Mouse (Mus musculus): ENCODE results near the gene Calml4. TPM values are rescaled to one million over a fixed set of nuclear protein-coding genes. Genes with fewer than 3 reads are reported as not detected.

The Calml4 gene
- polyA plus RNA-seq, 1 experiment from 2014 or later, result 2.2 TPM

GRCm38 (mm10) chr9:62825791-62826393, 32.0 kb upstream of the Calml4 start:
- Histone ChIP-seq H3K9me3 (ENCODE audit: control insufficient read depth, low read length) (no peaks in the 10 kb centered on the region), H3K9ac (ENCODE audit: low read length) (no peak overlapping the region), H3K4me2 (ENCODE audit: low read length) (peak overlapping the region; percentile 23; the same call in 1 of the 2 replicates), H3K27ac (replicated peaks in 1 of 2; ENCODE audit: control insufficient read depth in 1 of 2, insufficient read depth in 1 of 2, low read depth in 2 of 2, low read length in 2 of 2) (no peak overlapping the region), H3K4me1 (ENCODE audit: control insufficient read depth in 2 of 2, insufficient read depth in 2 of 2, low read length in 2 of 2) (peaks cover 5 to 14% of the 10 kb centered on the region in 2 experiments), H3K36me3 (ENCODE audit: control insufficient read depth, insufficient read depth, low read length) (no peaks in the 10 kb centered on the region), H3K4me3 (ENCODE audit: control insufficient read depth in 1 of 2, insufficient read depth in 1 of 2, low read depth in 1 of 2, low read length in 2 of 2) (no peak overlapping the region), H3K27me3 (ENCODE audit: control insufficient read depth, insufficient read depth, low read length) (no peaks in the 10 kb centered on the region)
- ATAC-seq (ENCODE audit: insufficient number of reproducible peaks, insufficient read depth, low FRiP score, low read depth), result no peak
- 14% methylated on average over 8 of the region's 9 CpGs for WGBS

- Histone ChIP-seq H3K27me3 (ENCODE audit: control insufficient read depth, insufficient read depth, low read length) (no peaks in the 10 kb centered on the region), H3K27ac (replicated peaks in 1 of 2; ENCODE audit: control insufficient read depth in 1 of 2, insufficient read depth in 1 of 2, low read depth in 2 of 2, low read length in 2 of 2) (no peak overlapping the region), H3K4me2 (ENCODE audit: low read length) (peak overlapping the region; percentile 23; the same call in 1 of the 2 replicates), H3K9me3 (ENCODE audit: control insufficient read depth, low read length) (no peaks in the 10 kb centered on the region), H3K36me3 (ENCODE audit: control insufficient read depth, insufficient read depth, low read length) (no peaks in the 10 kb centered on the region), H3K4me1 (ENCODE audit: control insufficient read depth in 2 of 2, insufficient read depth in 2 of 2, low read length in 2 of 2) (peaks cover 5 to 14% of the 10 kb centered on the region in 2 experiments), H3K9ac (ENCODE audit: low read length) (no peak overlapping the region), H3K4me3 (ENCODE audit: control insufficient read depth in 1 of 2, insufficient read depth in 1 of 2, low read depth in 1 of 2, low read length in 2 of 2) (no peak overlapping the region)
- no peak for ATAC-seq (ENCODE audit: insufficient number of reproducible peaks, insufficient read depth, low FRiP score, low read depth)
- 11% methylated on average over 7 of the region's 7 CpGs for WGBS
Observed at GRCm38 (mm10) chr9:62826456-62826855, 31.4 kb upstream of the Calml4 start.

DNA sequence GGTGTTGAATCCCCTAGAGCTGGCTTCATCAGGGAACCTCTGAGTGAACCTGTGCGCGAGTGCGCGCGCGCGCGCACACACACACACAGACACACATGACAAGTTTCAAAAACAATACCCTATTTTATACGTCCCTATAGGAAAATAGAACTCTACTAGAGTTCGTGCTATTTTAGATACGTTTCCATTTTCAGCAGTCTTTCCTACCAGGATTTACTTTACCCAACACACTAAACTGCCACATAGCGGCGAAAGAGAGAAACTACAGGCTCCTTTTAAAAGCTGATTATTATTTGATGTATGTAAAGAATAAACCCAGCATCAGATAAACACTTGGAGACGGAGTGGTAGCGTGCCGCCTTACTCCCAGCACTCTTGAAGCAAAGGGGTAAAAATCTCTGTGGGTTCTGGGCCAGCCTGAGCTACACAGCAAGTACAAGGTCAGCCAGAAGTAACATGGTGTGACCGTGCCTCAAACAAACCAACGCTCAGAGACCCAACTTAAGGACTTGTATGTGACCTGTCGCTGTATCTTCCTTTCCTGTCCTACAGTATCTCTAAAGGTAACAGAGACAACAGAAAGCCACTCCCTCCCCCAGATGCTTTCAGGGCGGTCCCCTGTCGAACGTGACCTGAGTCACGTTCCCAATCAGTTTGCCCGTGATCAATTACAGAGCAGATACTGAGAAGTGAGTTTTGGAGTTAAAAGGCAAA, 29.8 kb upstream of the Calml4 start:
- H3K9ac ChIP-seq (ENCODE audit: low read length), result peak overlapping the region; percentile 7; the same call in 1 of the 2 replicates
- no peaks in the 10 kb centered on the region for H3K36me3 ChIP-seq (ENCODE audit: control insufficient read depth, insufficient read depth, low read length)
- H3K27me3 ChIP-seq (ENCODE audit: control insufficient read depth, insufficient read depth, low read length), result no peaks in the 10 kb centered on the region
- H3K4me1 ChIP-seq (ENCODE audit: control insufficient read depth in 2 of 2, insufficient read depth in 2 of 2, low read length in 2 of 2), result peaks cover 5 to 14% of the 10 kb centered on the region in 2 experiments
- peak overlapping the region in 1 of 2 experiments; percentile 64; a peak in 3 of 4 replicates for H3K27ac ChIP-seq (replicated peaks in 1 of 2; ENCODE audit: control insufficient read depth in 1 of 2, insufficient read depth in 1 of 2, low read depth in 2 of 2, low read length in 2 of 2)
- H3K4me2 ChIP-seq (ENCODE audit: low read length), result peak overlapping the region; percentile 64
- 3% methylated on average over 24 of the region's 24 CpGs for WGBS
- no peaks in the 10 kb centered on the region for H3K9me3 ChIP-seq (ENCODE audit: control insufficient read depth, low read length)
- ATAC-seq (ENCODE audit: insufficient number of reproducible peaks, insufficient read depth, low FRiP score, low read depth), result no peak
- H3K4me3 ChIP-seq (ENCODE audit: control insufficient read depth in 1 of 2, insufficient read depth in 1 of 2, low read depth in 1 of 2, low read length in 2 of 2), result peak overlapping the region; percentile 25 to 30; a peak in 3 of 4 replicates

GRCm38 (mm10) chr9:62828662-62829086, 29.2 kb upstream of the Calml4 start:
- peak overlapping the region; percentile 7; the same call in 1 of the 2 replicates for H3K9ac ChIP-seq (ENCODE audit: low read length)
- peak overlapping the region; percentile 25 to 30; a peak in 3 of 4 replicates for H3K4me3 ChIP-seq (ENCODE audit: control insufficient read depth in 1 of 2, insufficient read depth in 1 of 2, low read depth in 1 of 2, low read length in 2 of 2)
- WGBS, result 0% methylated on average over 23 of the region's 23 CpGs
- no peaks in the 10 kb centered on the region for H3K36me3 ChIP-seq (ENCODE audit: control insufficient read depth, insufficient read depth, low read length)
- peak overlapping the region in 1 of 2 experiments; percentile 64; a peak in 2 of 4 replicates for H3K27ac ChIP-seq (replicated peaks in 1 of 2; ENCODE audit: control insufficient read depth in 1 of 2, insufficient read depth in 1 of 2, low read depth in 2 of 2, low read length in 2 of 2)
- H3K4me2 ChIP-seq (ENCODE audit: low read length), result peak overlapping the region; percentile 64
- peaks cover 5 to 14% of the 10 kb centered on the region in 2 experiments for H3K4me1 ChIP-seq (ENCODE audit: control insufficient read depth in 2 of 2, insufficient read depth in 2 of 2, low read length in 2 of 2)
- H3K9me3 ChIP-seq (ENCODE audit: control insufficient read depth, low read length), result no peaks in the 10 kb centered on the region
- ATAC-seq (ENCODE audit: insufficient number of reproducible peaks, insufficient read depth, low FRiP score, low read depth), result peak; percentile 94
- H3K27me3 ChIP-seq (ENCODE audit: control insufficient read depth, insufficient read depth, low read length), result no peaks in the 10 kb centered on the region

DNA sequence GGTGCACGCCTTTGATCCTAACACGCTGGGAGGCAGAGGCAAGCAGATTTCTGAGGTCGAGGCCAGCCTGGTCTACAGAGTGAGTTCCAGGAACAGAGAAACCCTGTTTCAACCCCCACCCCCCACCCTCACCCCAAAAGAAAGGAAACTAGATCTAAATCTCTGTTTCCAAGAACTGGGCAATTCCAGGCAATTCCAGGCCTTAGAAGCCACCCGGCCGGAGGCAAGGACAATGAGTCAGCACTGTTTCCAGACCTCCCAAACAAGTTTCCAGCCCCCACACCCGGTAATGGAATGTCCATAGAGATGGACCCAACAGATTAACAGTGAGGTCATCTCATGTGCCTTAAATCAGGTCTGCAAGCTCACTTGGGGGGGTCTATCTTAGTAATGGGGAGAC, 28.0 kb upstream of the Calml4 start:
- Histone ChIP-seq H3K4me2 (ENCODE audit: low read length) (no peak overlapping the region), H3K36me3 (ENCODE audit: control insufficient read depth, insufficient read depth, low read length) (no peaks in the 10 kb centered on the region), H3K4me3 (ENCODE audit: control insufficient read depth in 1 of 2, insufficient read depth in 1 of 2, low read depth in 1 of 2, low read length in 2 of 2) (no peak overlapping the region), H3K27ac (replicated peaks in 1 of 2; ENCODE audit: control insufficient read depth in 1 of 2, insufficient read depth in 1 of 2, low read depth in 2 of 2, low read length in 2 of 2) (no peak overlapping the region), H3K9me3 (ENCODE audit: control insufficient read depth, low read length) (no peaks in the 10 kb centered on the region), H3K9ac (ENCODE audit: low read length) (no peak overlapping the region), H3K27me3 (ENCODE audit: control insufficient read depth, insufficient read depth, low read length) (no peaks in the 10 kb centered on the region), H3K4me1 (ENCODE audit: control insufficient read depth in 2 of 2, insufficient read depth in 2 of 2, low read length in 2 of 2) (peaks cover 5 to 14% of the 10 kb centered on the region in 2 experiments)
- no peak for ATAC-seq (ENCODE audit: insufficient number of reproducible peaks, insufficient read depth, low FRiP score, low read depth)
- 68% methylated on average over 6 of the region's 6 CpGs for WGBS

DNA sequence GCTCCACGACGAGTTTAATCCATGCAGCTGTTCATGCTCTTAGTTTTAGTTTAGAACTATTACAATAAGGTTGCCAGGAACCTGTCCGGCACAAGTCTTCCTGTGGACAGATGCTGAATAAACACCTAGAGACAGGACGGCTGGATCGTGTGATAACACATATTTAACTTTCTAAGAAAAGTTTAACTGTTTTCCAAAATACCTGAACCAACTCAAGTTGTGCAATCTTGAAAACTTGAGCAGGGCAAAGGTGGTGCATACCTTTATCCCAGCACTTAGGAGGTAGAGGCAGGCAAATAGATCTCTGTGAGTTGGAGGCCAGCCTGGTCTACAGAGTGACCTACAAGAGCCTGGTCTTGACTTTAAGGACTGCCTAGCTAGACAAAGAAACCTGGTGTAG, 23.0 kb upstream of the Calml4 start:
- 67% methylated on average over 5 of the region's 5 CpGs for WGBS
- ATAC-seq (ENCODE audit: insufficient number of reproducible peaks, insufficient read depth, low FRiP score, low read depth), result no peak
- Histone ChIP-seq H3K4me2 (ENCODE audit: low read length) (no peak overlapping the region), H3K9me3 (ENCODE audit: control insufficient read depth, low read length) (no peaks in the 10 kb centered on the region), H3K4me3 (ENCODE audit: control insufficient read depth in 1 of 2, insufficient read depth in 1 of 2, low read depth in 1 of 2, low read length in 2 of 2) (no peak overlapping the region), H3K27ac (replicated peaks in 1 of 2; ENCODE audit: control insufficient read depth in 1 of 2, insufficient read depth in 1 of 2, low read depth in 2 of 2, low read length in 2 of 2) (no peak overlapping the region), H3K9ac (ENCODE audit: low read length) (no peak overlapping the region), H3K4me1 (ENCODE audit: control insufficient read depth in 2 of 2, insufficient read depth in 2 of 2, low read length in 2 of 2) (peaks cover 11 to 15% of the 10 kb centered on the region in 2 experiments), H3K36me3 (ENCODE audit: control insufficient read depth, insufficient read depth, low read length) (no peaks in the 10 kb centered on the region), H3K27me3 (ENCODE audit: control insufficient read depth, insufficient read depth, low read length) (no peaks in the 10 kb centered on the region)

DNA sequence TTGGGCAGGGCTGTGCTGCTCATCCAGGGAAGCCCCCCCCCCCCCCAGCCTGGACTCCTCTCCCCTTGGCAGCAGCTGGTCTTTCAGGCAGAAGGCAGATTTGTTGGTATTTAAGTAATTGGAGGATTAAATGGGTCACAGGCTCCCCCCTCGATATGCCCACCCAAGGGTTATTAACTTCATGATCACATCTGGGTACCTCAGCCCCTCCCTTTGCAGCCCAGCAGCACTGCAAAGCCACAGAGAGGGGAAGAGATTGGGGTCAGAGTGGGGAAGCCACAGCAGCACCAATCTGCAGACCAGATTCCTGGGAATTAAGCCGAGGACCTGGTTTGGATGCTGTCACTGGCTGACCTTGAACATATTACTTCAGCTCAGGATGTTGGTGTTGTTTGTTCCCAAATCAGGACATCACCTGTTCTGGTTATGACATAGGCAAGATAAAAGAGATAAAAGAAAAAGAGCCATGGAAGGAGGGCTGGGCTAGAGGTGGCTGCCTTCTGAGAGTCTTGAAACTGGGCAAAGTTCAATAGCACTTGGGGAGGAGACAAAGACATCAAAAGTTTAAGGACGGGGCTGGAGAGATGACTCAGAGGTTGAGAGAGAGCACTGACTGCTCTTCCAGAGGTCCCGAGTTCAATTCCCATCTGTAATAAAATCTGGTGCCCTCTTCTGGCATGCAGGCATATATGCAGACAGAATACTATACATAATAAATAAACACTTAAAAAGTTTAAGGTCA, 22.0 kb upstream of the Calml4 start:
- H3K4me3 ChIP-seq (ENCODE audit: control insufficient read depth in 1 of 2, insufficient read depth in 1 of 2, low read depth in 1 of 2, low read length in 2 of 2), result no peak overlapping the region
- WGBS, result 64% methylated on average over 4 of the region's 4 CpGs

More for the DNA sequence above, 22.0 kb upstream of the Calml4 start:
- no peaks in the 10 kb centered on the region for H3K27me3 ChIP-seq (ENCODE audit: control insufficient read depth, insufficient read depth, low read length)
- no peak for ATAC-seq (ENCODE audit: insufficient number of reproducible peaks, insufficient read depth, low FRiP score, low read depth)
- peaks cover 11 to 17% of the 10 kb centered on the region in 2 experiments for H3K4me1 ChIP-seq (ENCODE audit: control insufficient read depth in 2 of 2, insufficient read depth in 2 of 2, low read length in 2 of 2)
- no peak overlapping the region for H3K9ac ChIP-seq (ENCODE audit: low read length)
- H3K4me2 ChIP-seq (ENCODE audit: low read length), result no peak overlapping the region
- H3K9me3 ChIP-seq (ENCODE audit: control insufficient read depth, low read length), result no peaks in the 10 kb centered on the region
- H3K36me3 ChIP-seq (ENCODE audit: control insufficient read depth, insufficient read depth, low read length), result no peaks in the 10 kb centered on the region
- no peak overlapping the region for H3K27ac ChIP-seq (replicated peaks in 1 of 2; ENCODE audit: control insufficient read depth in 1 of 2, insufficient read depth in 1 of 2, low read depth in 2 of 2, low read length in 2 of 2)
